Mouse (Mus musculus): Measurements from ENCODE around the gene Itga2.

The Itga2 gene
- long read RNA-seq, experiment 1, partial matches to known transcripts = 0 of 1 reads
- long read RNA-seq, experiment 1, other reads (novel, unspliced or antisense) = 1 of 1 reads
- long read RNA-seq, experiment 2, partial matches to known transcripts = 0 of 2 reads
- long read RNA-seq, experiment 2, other reads (novel, unspliced or antisense) = 2 of 2 reads

- intact Hi-C loops (cut with DNase I) = loop anchor here (1.0 kb wide), 1 partner anchor 97 kb away; no protein-coding TSS in a partner anchor
Observed at GRCm38 (mm10) chr13:114931775-114932294, at the start of gene Itga2. TSS of gene Itga2 (minus strand) at chr13:114932100.

GRCm38 (mm10) chr13:114980831-114981419 lies 49.0 kb upstream of the Itga2 start:
- intact Hi-C loops (cut with DNase I) = loop anchor here (10.0 kb wide), 1 partner anchor 124 kb away; the partner anchor contains the start of genes Gm49395 and Itga1

- intact Hi-C loops (cut with DNase I) = no loop called here
Observed at GRCm38 (mm10) chr13:114974484-114975042, 42.7 kb upstream of the Itga2 start.

- intact Hi-C loops (cut with DNase I) = no loop called here
Observed at GRCm38 (mm10) chr13:114971905-114972304, 40.0 kb upstream of the Itga2 start.

- intact Hi-C loops (cut with DNase I) = loop anchor here (2.0 kb wide), 1 partner anchor 133 kb away; no protein-coding TSS in a partner anchor
Observed at GRCm38 (mm10) chr13:114964233-114964632, 32.3 kb upstream of the Itga2 start.

- intact Hi-C loops (cut with DNase I) = no loop called here
Observed at GRCm38 (mm10) chr13:114954516-114954915, 22.6 kb upstream of the Itga2 start.

- intact Hi-C loops (cut with DNase I) = no loop called here
Observed at GRCm38 (mm10) chr13:114933541-114933940, 1.6 kb upstream of the Itga2 start.

- intact Hi-C loops (cut with DNase I) = loop anchor here (1.0 kb wide), 1 partner anchor 96 kb away; no protein-coding TSS in a partner anchor
Observed at GRCm38 (mm10) chr13:114930996-114931649, 777 bp downstream of the Itga2 start.

GRCm38 (mm10) chr13:114924785-114925184 lies 7.1 kb downstream of the Itga2 start:
- intact Hi-C loops (cut with DNase I) = no loop called here

- intact Hi-C loops (cut with DNase I) = no loop called here
Observed at GRCm38 (mm10) chr13:114923331-114923730, 8.6 kb downstream of the Itga2 start.

- intact Hi-C loops (cut with DNase I) = no loop called here
Observed at GRCm38 (mm10) chr13:114915767-114916166, 16.1 kb downstream of the Itga2 start.

- intact Hi-C loops (cut with DNase I) = no loop called here
Observed at GRCm38 (mm10) chr13:114914963-114915362, 16.9 kb downstream of the Itga2 start.

GRCm38 (mm10) chr13:114914559-114914958 lies 17.3 kb downstream of the Itga2 start:
- intact Hi-C loops (cut with DNase I) = no loop called here

- intact Hi-C loops (cut with DNase I) = no loop called here
Observed at GRCm38 (mm10) chr13:114910629-114911028, 21.3 kb downstream of the Itga2 start.

GRCm38 (mm10) chr13:114909514-114909913 lies 22.4 kb downstream of the Itga2 start:
- intact Hi-C loops (cut with DNase I) = no loop called here

GRCm38 (mm10) chr13:114907876-114908275 lies 24.0 kb downstream of the Itga2 start:
- intact Hi-C loops (cut with DNase I) = no loop called here

GRCm38 (mm10) chr13:114896751-114897386 lies 35.0 kb downstream of the Itga2 start:
- intact Hi-C loops (cut with DNase I) = no loop called here

GRCm38 (mm10) chr13:114895896-114896295 lies 36.0 kb downstream of the Itga2 start:
- intact Hi-C loops (cut with DNase I) = no loop called here

- intact Hi-C loops (cut with DNase I) = no loop called here
Observed at GRCm38 (mm10) chr13:114894718-114895117, 37.2 kb downstream of the Itga2 start.

- intact Hi-C loops (cut with DNase I) = no loop called here
Observed at GRCm38 (mm10) chr13:114891655-114892054, 40.2 kb downstream of the Itga2 start.

- intact Hi-C loops (cut with DNase I) = no loop called here
Observed at GRCm38 (mm10) chr13:114887695-114888094, 44.2 kb downstream of the Itga2 start.

All from adrenal gland (tissue).